Mouse (Mus musculus): ENCODE data around the gene S100a4. TPM values are rescaled to one million over a fixed set of nuclear protein-coding genes. Genes with fewer than 3 reads are reported as not detected.

S100a4 gene
- polyA plus RNA-seq, 1 experiment = 1.9 TPM

DNA sequence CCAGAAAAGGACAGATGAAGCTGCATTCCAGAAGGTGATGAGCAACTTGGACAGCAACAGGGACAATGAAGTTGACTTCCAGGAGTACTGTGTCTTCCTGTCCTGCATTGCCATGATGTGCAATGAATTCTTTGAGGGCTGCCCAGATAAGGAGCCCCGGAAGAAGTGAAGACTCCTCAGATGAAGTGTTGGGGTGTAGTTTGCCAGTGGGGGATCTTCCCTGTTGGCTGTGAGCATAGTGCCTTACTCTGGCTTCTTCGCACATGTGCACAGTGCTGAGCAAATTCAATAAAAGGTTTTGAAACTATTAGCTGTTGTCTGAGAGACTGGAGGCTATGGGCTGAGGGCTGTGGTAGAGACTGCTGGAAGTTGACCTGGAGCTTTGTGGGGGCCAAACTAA lies 2.2 kb downstream of the S100a4 start:
- no peak overlapping the region for H3K4me3 ChIP-seq (ENCODE audit: control insufficient read depth, low read depth, low read length)
- no peaks in the 10 kb centered on the region for H3K27me3 ChIP-seq (ENCODE audit: control insufficient read depth, insufficient read depth, low read length)
- no peak for TF ChIP-seq CTCF (IDR thresholded peaks at IDR 0.05; ENCODE audit: control insufficient read depth, insufficient read depth, insufficient replicate concordance, low read depth, low read length)
- no peak for TF ChIP-seq POLR2A (IDR thresholded peaks at IDR 0.05; ENCODE audit: control insufficient read depth, low read depth, low read length)
- H3K27ac ChIP-seq (ENCODE audit: control insufficient read depth, insufficient read depth, low read depth, low read length) = no peak overlapping the region
- no peaks in the 10 kb centered on the region; the same call in 1 of the 2 replicates for H3K4me1 ChIP-seq (ENCODE audit: control insufficient read depth, insufficient read depth, low read length)
- H3K36me3 ChIP-seq (ENCODE audit: control insufficient read depth, insufficient read depth, low read length) = no peaks in the 10 kb centered on the region

GRCm38 (mm10) chr3:90606185-90606584 lies 2.6 kb downstream of the S100a4 start:
- no peak for TF ChIP-seq CTCF (IDR thresholded peaks at IDR 0.05; ENCODE audit: control insufficient read depth, insufficient read depth, insufficient replicate concordance, low read depth, low read length)
- no peak for TF ChIP-seq POLR2A (IDR thresholded peaks at IDR 0.05; ENCODE audit: control insufficient read depth, low read depth, low read length)
- no peak overlapping the region for H3K4me3 ChIP-seq (ENCODE audit: control insufficient read depth, low read depth, low read length)
- H3K4me1 ChIP-seq (ENCODE audit: control insufficient read depth, insufficient read depth, low read length) = no peaks in the 10 kb centered on the region; the same call in 1 of the 2 replicates
- no peak overlapping the region for H3K27ac ChIP-seq (ENCODE audit: control insufficient read depth, insufficient read depth, low read depth, low read length)
- no peaks in the 10 kb centered on the region for H3K36me3 ChIP-seq (ENCODE audit: control insufficient read depth, insufficient read depth, low read length)
- no peaks in the 10 kb centered on the region for H3K27me3 ChIP-seq (ENCODE audit: control insufficient read depth, insufficient read depth, low read length)

GRCm38 (mm10) chr3:90607361-90607760 lies 3.8 kb downstream of the S100a4 start:
- no peak overlapping the region for H3K27ac ChIP-seq (ENCODE audit: control insufficient read depth, insufficient read depth, low read depth, low read length)
- H3K4me3 ChIP-seq (ENCODE audit: control insufficient read depth, low read depth, low read length) = no peak overlapping the region
- H3K36me3 ChIP-seq (ENCODE audit: control insufficient read depth, insufficient read depth, low read length) = no peaks in the 10 kb centered on the region
- H3K4me1 ChIP-seq (ENCODE audit: control insufficient read depth, insufficient read depth, low read length) = no peaks in the 10 kb centered on the region; the same call in 1 of the 2 replicates
- TF ChIP-seq CTCF (IDR thresholded peaks at IDR 0.05; ENCODE audit: control insufficient read depth, insufficient read depth, insufficient replicate concordance, low read depth, low read length) = no peak
- no peak for TF ChIP-seq POLR2A (IDR thresholded peaks at IDR 0.05; ENCODE audit: control insufficient read depth, low read depth, low read length)
- H3K27me3 ChIP-seq (ENCODE audit: control insufficient read depth, insufficient read depth, low read length) = no peaks in the 10 kb centered on the region

DNA sequence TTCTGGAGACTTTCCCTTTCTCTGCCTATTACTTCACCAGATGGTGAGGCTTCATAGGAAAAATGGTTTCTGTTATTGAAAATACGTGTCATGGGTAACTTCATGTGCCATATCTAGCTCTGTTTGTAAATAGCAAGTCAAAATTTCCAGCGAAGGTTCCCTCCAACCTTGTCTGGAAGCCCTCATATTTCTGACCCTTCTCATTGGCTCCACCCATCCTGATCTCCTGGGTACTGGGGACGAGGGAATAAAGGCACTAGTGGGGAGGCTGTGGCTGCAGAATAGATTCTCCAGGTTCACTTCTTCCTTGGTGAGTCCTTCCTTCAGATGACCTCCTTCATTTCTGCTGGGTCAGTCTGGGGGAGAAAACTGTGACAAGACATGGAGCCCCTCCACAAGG lies 4.7 kb downstream of the S100a4 start, which contains the start of gene S100a5:
S100a5 (plus strand) TSS at position 301 of the 400 bp plus-strand sequence.
- TF ChIP-seq POLR2A (IDR thresholded peaks at IDR 0.05; ENCODE audit: control insufficient read depth, low read depth, low read length) = no peak
- TF ChIP-seq CTCF (IDR thresholded peaks at IDR 0.05; ENCODE audit: control insufficient read depth, insufficient read depth, insufficient replicate concordance, low read depth, low read length) = no peak
- Histone ChIP-seq H3K27ac (ENCODE audit: control insufficient read depth, insufficient read depth, low read depth, low read length) (no peak within 1 kb of the TSS), H3K4me3 (ENCODE audit: control insufficient read depth, low read depth, low read length) (no peak within 1 kb of the TSS), H3K4me1 (ENCODE audit: control insufficient read depth, insufficient read depth, low read length) (peaks cover 2% of the 10 kb centered on the region), H3K27me3 (ENCODE audit: control insufficient read depth, insufficient read depth, low read length) (no peaks in the 10 kb centered on the region), H3K36me3 (ENCODE audit: control insufficient read depth, insufficient read depth, low read length) (no peaks in the 10 kb centered on the region)

GRCm38 (mm10) chr3:90609102-90609501 lies 5.5 kb downstream of the S100a4 start:
- H3K4me3 ChIP-seq (ENCODE audit: control insufficient read depth, low read depth, low read length) = no peak overlapping the region
- peaks cover 3% of the 10 kb centered on the region for H3K4me1 ChIP-seq (ENCODE audit: control insufficient read depth, insufficient read depth, low read length)
- no peak overlapping the region for H3K27ac ChIP-seq (ENCODE audit: control insufficient read depth, insufficient read depth, low read depth, low read length)
- no peaks in the 10 kb centered on the region for H3K27me3 ChIP-seq (ENCODE audit: control insufficient read depth, insufficient read depth, low read length)
- TF ChIP-seq POLR2A (IDR thresholded peaks at IDR 0.05; ENCODE audit: control insufficient read depth, low read depth, low read length) (no peak), CTCF (IDR thresholded peaks at IDR 0.05; ENCODE audit: control insufficient read depth, insufficient read depth, insufficient replicate concordance, low read depth, low read length) (no peak)
- H3K36me3 ChIP-seq (ENCODE audit: control insufficient read depth, insufficient read depth, low read length) = no peaks in the 10 kb centered on the region

DNA sequence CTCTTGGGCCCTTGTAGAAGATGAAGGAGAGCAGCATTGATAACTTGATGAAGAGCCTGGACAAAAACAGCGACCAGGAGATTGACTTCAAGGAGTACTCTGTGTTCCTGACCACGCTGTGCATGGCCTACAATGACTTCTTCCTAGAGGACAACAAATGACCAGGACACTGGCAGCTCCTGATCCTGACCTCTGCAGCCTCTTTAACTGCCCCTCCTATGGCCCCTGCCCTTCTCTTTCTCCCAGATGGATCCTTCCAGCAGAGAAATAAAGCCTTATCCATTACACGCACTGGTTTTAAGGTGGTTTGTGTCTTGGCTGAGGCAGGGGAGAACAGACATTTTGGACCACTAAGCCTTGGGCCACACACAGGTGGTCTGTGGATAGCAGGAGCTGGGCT lies 7.9 kb downstream of the S100a4 start:
- Histone ChIP-seq H3K27ac (ENCODE audit: control insufficient read depth, insufficient read depth, low read depth, low read length) (no peak overlapping the region), H3K4me3 (ENCODE audit: control insufficient read depth, low read depth, low read length) (no peak overlapping the region), H3K4me1 (ENCODE audit: control insufficient read depth, insufficient read depth, low read length) (peaks cover 3% of the 10 kb centered on the region), H3K36me3 (ENCODE audit: control insufficient read depth, insufficient read depth, low read length) (no peaks in the 10 kb centered on the region), H3K27me3 (ENCODE audit: control insufficient read depth, insufficient read depth, low read length) (no peaks in the 10 kb centered on the region)
- TF ChIP-seq POLR2A (IDR thresholded peaks at IDR 0.05; ENCODE audit: control insufficient read depth, low read depth, low read length) = no peak
- no peak for TF ChIP-seq CTCF (IDR thresholded peaks at IDR 0.05; ENCODE audit: control insufficient read depth, insufficient read depth, insufficient replicate concordance, low read depth, low read length)

DNA sequence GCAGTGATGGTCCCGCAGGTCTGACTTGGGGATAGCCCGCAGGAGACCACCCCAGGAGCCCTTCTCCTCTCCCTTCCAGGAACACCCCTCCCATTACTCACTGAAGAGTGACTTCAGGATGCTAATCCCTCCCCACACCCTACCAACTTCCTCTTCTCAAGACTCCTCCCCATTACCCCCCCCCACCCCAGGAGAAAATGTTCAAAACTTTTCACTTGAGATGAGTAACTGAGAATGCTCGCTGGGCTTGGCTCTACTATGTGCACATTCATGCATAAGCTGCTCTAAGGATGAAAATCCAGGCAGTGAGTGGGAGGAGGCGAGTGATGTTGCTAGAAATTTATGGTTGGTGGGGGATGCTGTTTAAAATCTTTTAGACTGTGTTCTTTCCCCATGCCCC lies 8.5 kb downstream of the S100a4 start:
- Histone ChIP-seq H3K27me3 (ENCODE audit: control insufficient read depth, insufficient read depth, low read length) (no peaks in the 10 kb centered on the region), H3K4me3 (ENCODE audit: control insufficient read depth, low read depth, low read length) (no peak overlapping the region), H3K27ac (ENCODE audit: control insufficient read depth, insufficient read depth, low read depth, low read length) (no peak overlapping the region), H3K4me1 (ENCODE audit: control insufficient read depth, insufficient read depth, low read length) (peaks cover 3% of the 10 kb centered on the region), H3K36me3 (ENCODE audit: control insufficient read depth, insufficient read depth, low read length) (no peaks in the 10 kb centered on the region)
- TF ChIP-seq CTCF (IDR thresholded peaks at IDR 0.05; ENCODE audit: control insufficient read depth, insufficient read depth, insufficient replicate concordance, low read depth, low read length) (no peak), POLR2A (IDR thresholded peaks at IDR 0.05; ENCODE audit: control insufficient read depth, low read depth, low read length) (no peak)

All from testis, adult 2 months (tissue).